ENCODE assay signal across 9 mouse cellular contexts in genomic region chr8:120369956-120370355, GRCm38 (mm10).
DNase-seq lines count a peak whose midpoint lies in the region; ATAC-seq and TF ChIP-seq lines count a peak whose summit lies in the region.
"Had no signal": no experiment of that assay in that cellular context is flagged by ENCODE, and none has a peak within 500 bp of the region (broad histone marks: within the 10 kb centered on the region; RNA-seq: fewer than 3 reads in every experiment).

No protein-coding gene starts in this region.

- H3K9ac ChIP-seq in hindbrain, embryonic 12.5 days: 0 out of 2 replicates have a peak overlapping the region, but pooled peaks have one; percentile 18
- no peak overlapping the region for H3K9ac ChIP-seq in hindbrain, embryonic 14.5 days
- 0 out of 2 replicates have a peak overlapping the region, but pooled peaks have one; percentile 22 for H3K9ac ChIP-seq in heart, embryonic 15.5 days
- H3K9ac ChIP-seq in liver, adult 2 months (ENCODE audit: low read depth, low read length): no peak overlapping the region

- ATAC-seq in hindbrain, embryonic 12.5 days (ENCODE audit: low FRiP score): no peak
- ATAC-seq in hindbrain, embryonic 14.5 days (ENCODE audit: low FRiP score): no peak
- no peak for ATAC-seq in heart, embryonic 15.5 days (replicated peaks; ENCODE audit: insufficient number of reproducible peaks, insufficient read depth, low FRiP score, low read depth)
- ATAC-seq: Patski had no signal

- no peaks in the 10 kb centered on the region for H3K36me3 ChIP-seq in hindbrain, embryonic 12.5 days
- H3K36me3 ChIP-seq in hindbrain, embryonic 14.5 days (replicated peaks; ENCODE audit: control insufficient read depth, insufficient read depth): no peaks in the 10 kb centered on the region
- no peaks in the 10 kb centered on the region for H3K36me3 ChIP-seq in heart, embryonic 15.5 days
- no peaks in the 10 kb centered on the region for H3K36me3 ChIP-seq in liver, adult 2 months (ENCODE audit: control insufficient read depth, insufficient read depth, low read length)

- peak overlapping the region; percentile 17; the same call in 1 of the 2 replicates for H3K27ac ChIP-seq in hindbrain, embryonic 12.5 days
- no peak overlapping the region for H3K27ac ChIP-seq in hindbrain, embryonic 14.5 days
- peak overlapping the region; percentile 88 for H3K27ac ChIP-seq in heart, embryonic 15.5 days
- peak overlapping the region; percentile 32; the same call in 1 of the 2 replicates for H3K27ac ChIP-seq in liver, adult 2 months (replicated peaks; ENCODE audit: insufficient read depth, low read depth, low read length)

- no peak overlapping the region for H3K4me3 ChIP-seq in hindbrain, embryonic 12.5 days
- H3K4me3 ChIP-seq in hindbrain, embryonic 14.5 days (replicated peaks; ENCODE audit: low read length): no peak overlapping the region
- no peak overlapping the region for H3K4me3 ChIP-seq in heart, embryonic 15.5 days
- no peak overlapping the region for H3K4me3 ChIP-seq in liver, adult 2 months (ENCODE audit: insufficient read depth, low read depth, low read length)

- 59% methylated on average over 7 of the region's 7 CpGs for WGBS in hindbrain, embryonic 12.5 days
- WGBS in hindbrain, embryonic 14.5 days: 55% methylated on average over 7 of the region's 7 CpGs
- WGBS in heart, embryonic 15.5 days: 32% methylated on average over 7 of the region's 7 CpGs
- 41% methylated on average over 7 of the region's 7 CpGs for WGBS in liver, adult 2 months

- no peak for TF ChIP-seq CTCF in liver, adult 2 months (IDR thresholded peaks at IDR 0.05; ENCODE audit: low read depth, low read length)

- no peak for DNase-seq in hindbrain, embryonic 14.5 days (ENCODE audit: low spot score)
- DNase-seq in adrenal gland, postnatal 25 days: peak; percentile 41
- DNase-seq in liver, adult 2 months (ENCODE audit: extremely low read depth, low read depth, low spot score): peak; percentile 75
- peak; percentile 69 to 82 for DNase-seq in spleen, postnatal 36 days (ENCODE audit: low spot score in 2 of 2)
- no peak for DNase-seq in thymus, postnatal 10 days (ENCODE audit: low spot score in 2 of 2)
- no peak for DNase-seq in right cerebral cortex, adult 18-20 months

- peaks cover 16% of the 10 kb centered on the region; the same call in 1 of the 2 replicates for H3K27me3 ChIP-seq in hindbrain, embryonic 12.5 days
- no peaks in the 10 kb centered on the region for H3K27me3 ChIP-seq in hindbrain, embryonic 14.5 days (ENCODE audit: control insufficient read depth, insufficient read depth, low read length)
- 0 out of 2 replicates have a peak, but pooled peaks cover 5% of the 10 kb centered on the region for H3K27me3 ChIP-seq in heart, embryonic 15.5 days
- no peaks in the 10 kb centered on the region for H3K27me3 ChIP-seq in liver, adult 2 months (ENCODE audit: control insufficient read depth, insufficient read depth, low read length)
- H3K27me3 ChIP-seq: Patski had no signal

- no peak for TF ChIP-seq POLR2A in liver, adult 2 months (IDR thresholded peaks at IDR 0.05; ENCODE audit: extremely low read depth, insufficient read depth, low read length)

- no peaks in the 10 kb centered on the region; the same call in 1 of the 2 replicates for H3K79me2 ChIP-seq in liver, adult 2 months (ENCODE audit: control insufficient read depth, insufficient read depth, low read length)

- H3K4me1 ChIP-seq in hindbrain, embryonic 12.5 days: peaks cover 72% of the 10 kb centered on the region
- peaks cover 12% of the 10 kb centered on the region for H3K4me1 ChIP-seq in hindbrain, embryonic 14.5 days (replicated peaks; ENCODE audit: control insufficient read depth, insufficient read depth, low read length)
- peaks cover 88% of the 10 kb centered on the region for H3K4me1 ChIP-seq in heart, embryonic 15.5 days (replicated peaks)
- peaks cover 26% of the 10 kb centered on the region for H3K4me1 ChIP-seq in liver, adult 2 months (ENCODE audit: control insufficient read depth, insufficient read depth, low read length)

- no peaks in the 10 kb centered on the region for H3K9me3 ChIP-seq in hindbrain, embryonic 12.5 days (replicated peaks)
- H3K9me3 ChIP-seq in hindbrain, embryonic 14.5 days (ENCODE audit: control insufficient read depth, low read length): no peaks in the 10 kb centered on the region
- no peaks in the 10 kb centered on the region for H3K9me3 ChIP-seq in heart, embryonic 15.5 days (replicated peaks)

- H3K4me2 ChIP-seq in hindbrain, embryonic 12.5 days (replicated peaks): no peak overlapping the region
- H3K4me2 ChIP-seq in hindbrain, embryonic 14.5 days (replicated peaks): no peak overlapping the region
- H3K4me2 ChIP-seq in heart, embryonic 15.5 days: no peak overlapping the region; the same call in 1 of the 2 replicates

Comparison
In these comparisons a context has a peak if more than half of its experiments do, and no peak if none do; other contexts are left out.
1. H3K9ac ChIP-seq: peak in hindbrain, embryonic 12.5 days (single experiment) and heart, embryonic 15.5 days (single experiment); none in hindbrain, embryonic 14.5 days (single experiment) and liver, adult 2 months (single experiment).
2. DNase-seq: peak in adrenal gland, postnatal 25 days (single experiment), liver, adult 2 months (single experiment) and spleen, postnatal 36 days (2 of 2); none in hindbrain, embryonic 14.5 days (single experiment), thymus, postnatal 10 days (0 of 2) and right cerebral cortex, adult 18-20 months (single experiment).